Mouse (Mus musculus) ES-Bruce4 (cell line): ENCODE data around the gene Mex3d.

Experiments
- CTCF ChIP-seq: IDR thresholded peaks from one replicate; pipeline ENCODE4 v1.8.1; 2011; ENCODE audit warnings: low read depth, low read length
- EP300 ChIP-seq: IDR thresholded peaks from 2 replicates; pipeline ENCODE4 v1.6.1; 2011; ENCODE audit warnings: low read depth, low read length; ENCODE audit not compliant: insufficient read depth

DNA sequence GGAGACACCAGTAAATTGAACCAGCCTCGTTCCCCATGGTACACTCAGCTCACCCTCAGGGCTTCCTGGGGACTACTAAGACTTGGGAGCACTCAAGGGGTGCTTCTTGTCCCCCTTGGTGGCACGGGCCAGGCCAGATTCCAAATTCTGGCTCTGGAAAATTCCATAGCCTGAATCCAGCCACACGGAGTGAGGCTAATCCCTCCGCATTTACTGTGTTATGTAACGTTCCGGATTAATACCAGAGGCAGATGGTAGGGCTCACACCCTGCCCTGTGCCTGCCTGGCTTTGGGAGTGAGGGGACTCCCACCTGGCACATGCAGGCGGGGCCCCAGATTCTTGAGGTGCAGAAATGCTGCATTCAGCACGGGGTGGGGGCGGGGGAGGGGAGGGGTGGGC is 32.0 kb downstream of the Mex3d start:
- TF ChIP-seq EP300 (no peak), CTCF (no peak)
